Mouse (Mus musculus): ENCODE results near the gene Stx1a. TPM values are rescaled to one million over a fixed set of nuclear protein-coding genes. Genes with fewer than 3 reads are reported as not detected.

Stx1a gene
- polyA plus RNA-seq, 1 experiment from 2014 or later, result 12.5 TPM

GRCm38 (mm10) chr5:135010841-135011743, 12.2 kb upstream of the Stx1a start:
- no peak overlapping the region for H3K27ac ChIP-seq (ENCODE audit: low read length)
- H3K9me3 ChIP-seq (replicated peaks; ENCODE audit: control insufficient read depth, low read length), result no peaks in the 10 kb centered on the region
- no peaks in the 10 kb centered on the region for H3K27me3 ChIP-seq (ENCODE audit: control insufficient read depth, insufficient read depth, low read length)
- peak overlapping the region; percentile 67; the same call in 1 of the 2 replicates for H3K4me2 ChIP-seq (ENCODE audit: low read depth, low read length)
- peak overlapping the region; percentile 83; the same call in 1 of the 2 replicates for H3K9ac ChIP-seq (ENCODE audit: low read length)
- 0 out of 2 replicates have a peak, but pooled peaks cover 3% of the 10 kb centered on the region for H3K36me3 ChIP-seq (ENCODE audit: control insufficient read depth, insufficient read depth, low read length)
- ATAC-seq (ENCODE audit: insufficient read depth, low FRiP score), result no peak
- no peak overlapping the region for H3K4me3 ChIP-seq (replicated peaks; ENCODE audit: low read length)
- H3K4me1 ChIP-seq (ENCODE audit: control insufficient read depth, insufficient read depth, low read length), result peaks cover 35% of the 10 kb centered on the region
- WGBS, result 85% methylated on average over 25 of the region's 25 CpGs

- Histone ChIP-seq H3K9ac (ENCODE audit: low read length) (peak overlapping the region; percentile 60), H3K36me3 (ENCODE audit: control insufficient read depth, insufficient read depth, low read length) (0 out of 2 replicates have a peak, but pooled peaks cover 3% of the 10 kb centered on the region), H3K4me3 (replicated peaks; ENCODE audit: low read length) (peak overlapping the region; percentile 29), H3K4me1 (ENCODE audit: control insufficient read depth, insufficient read depth, low read length) (peaks cover 35% of the 10 kb centered on the region), H3K27ac (ENCODE audit: low read length) (peak overlapping the region; percentile 57), H3K27me3 (ENCODE audit: control insufficient read depth, insufficient read depth, low read length) (no peaks in the 10 kb centered on the region), H3K9me3 (replicated peaks; ENCODE audit: control insufficient read depth, low read length) (no peaks in the 10 kb centered on the region), H3K4me2 (ENCODE audit: low read depth, low read length) (peak overlapping the region; percentile 45)
- no peak for ATAC-seq (ENCODE audit: insufficient read depth, low FRiP score)
- WGBS, result 37% methylated on average over 26 of the region's 26 CpGs
Observed at GRCm38 (mm10) chr5:135011809-135012613, 11.3 kb upstream of the Stx1a start.

DNA sequence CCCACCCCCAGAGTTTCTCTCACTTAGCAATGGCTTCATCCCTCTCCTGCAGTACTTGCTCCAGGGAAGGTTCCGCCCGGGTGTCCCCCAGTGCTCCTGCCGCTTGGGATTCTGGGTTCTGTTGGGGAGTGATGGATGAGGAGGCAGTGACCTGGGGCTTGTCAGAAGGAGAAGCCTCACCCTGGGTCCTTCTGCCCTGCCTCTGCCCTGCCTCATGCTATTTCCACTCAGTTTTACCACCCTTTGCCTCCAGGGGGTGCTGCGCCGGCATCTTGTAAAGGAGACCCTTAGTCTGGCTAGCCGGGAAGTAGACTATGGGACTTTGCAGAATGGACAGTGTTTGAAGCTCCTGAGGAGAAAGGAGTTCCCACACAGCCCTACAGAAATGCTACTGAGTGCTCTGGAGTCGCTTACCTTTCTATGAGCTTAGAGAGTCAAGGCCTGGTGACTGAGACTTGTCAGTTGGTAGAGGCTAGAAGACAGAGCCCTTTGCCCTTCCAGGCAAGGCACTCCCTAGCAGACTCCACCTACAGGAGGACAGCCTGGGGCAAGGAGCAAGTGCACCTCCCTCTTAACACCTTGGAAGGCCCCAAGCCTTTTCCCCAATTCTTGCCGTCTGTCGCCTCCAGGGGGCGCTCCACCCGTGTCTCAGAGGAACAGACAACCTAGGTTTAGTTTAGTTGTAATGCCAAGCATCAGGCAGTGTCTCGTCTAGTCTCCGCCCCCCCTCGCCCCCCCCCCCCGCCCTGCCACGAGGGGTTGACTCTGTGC, 10.4 kb upstream of the Stx1a start:
- Histone ChIP-seq H3K4me1 (ENCODE audit: control insufficient read depth, insufficient read depth, low read length) (peaks cover 34% of the 10 kb centered on the region), H3K27ac (ENCODE audit: low read length) (peak overlapping the region; percentile 57), H3K36me3 (ENCODE audit: control insufficient read depth, insufficient read depth, low read length) (0 out of 2 replicates have a peak, but pooled peaks cover 3% of the 10 kb centered on the region), H3K4me2 (ENCODE audit: low read depth, low read length) (peak overlapping the region; percentile 45), H3K9me3 (replicated peaks; ENCODE audit: control insufficient read depth, low read length) (no peaks in the 10 kb centered on the region), H3K27me3 (ENCODE audit: control insufficient read depth, insufficient read depth, low read length) (no peaks in the 10 kb centered on the region), H3K4me3 (replicated peaks; ENCODE audit: low read length) (peak overlapping the region; percentile 29), H3K9ac (ENCODE audit: low read length) (peak overlapping the region; percentile 60)
- WGBS, result 9% methylated on average over 14 of the region's 16 CpGs
- ATAC-seq (ENCODE audit: insufficient read depth, low FRiP score), result no peak

DNA sequence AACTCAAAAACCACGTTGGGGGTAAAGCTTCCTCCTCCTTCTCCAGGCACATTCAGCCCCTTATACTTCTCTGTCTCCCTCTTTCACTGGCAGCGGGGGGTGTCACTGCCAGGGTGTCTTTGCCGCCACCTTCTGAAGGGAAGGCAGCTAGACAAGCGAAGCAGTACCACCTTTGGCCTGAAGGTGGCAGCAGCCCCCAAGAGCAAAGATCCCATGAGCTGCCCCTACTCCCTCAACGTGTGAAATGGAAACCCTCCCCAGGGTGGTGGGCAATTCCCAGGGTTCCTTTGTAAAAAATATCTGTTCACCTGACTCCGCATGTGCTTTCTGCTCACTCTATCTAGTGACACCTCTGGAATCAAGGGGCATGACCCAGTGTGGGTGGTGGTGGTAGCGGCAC, 7.8 kb upstream of the Stx1a start:
- Histone ChIP-seq H3K27ac (ENCODE audit: low read length) (no peak overlapping the region), H3K27me3 (ENCODE audit: control insufficient read depth, insufficient read depth, low read length) (no peaks in the 10 kb centered on the region), H3K4me2 (ENCODE audit: low read depth, low read length) (no peak overlapping the region), H3K9ac (ENCODE audit: low read length) (no peak overlapping the region), H3K36me3 (ENCODE audit: control insufficient read depth, insufficient read depth, low read length) (0 out of 2 replicates have a peak, but pooled peaks cover 3% of the 10 kb centered on the region), H3K4me1 (ENCODE audit: control insufficient read depth, insufficient read depth, low read length) (peaks cover 24% of the 10 kb centered on the region), H3K4me3 (replicated peaks; ENCODE audit: low read length) (no peak overlapping the region), H3K9me3 (replicated peaks; ENCODE audit: control insufficient read depth, low read length) (no peaks in the 10 kb centered on the region)
- WGBS, result 14% methylated on average over 7 of the region's 7 CpGs
- no peak for ATAC-seq (ENCODE audit: insufficient read depth, low FRiP score)

- no peak overlapping the region for H3K27ac ChIP-seq (ENCODE audit: low read length)
- H3K4me2 ChIP-seq (ENCODE audit: low read depth, low read length), result no peak overlapping the region
- peaks cover 20% of the 10 kb centered on the region for H3K4me1 ChIP-seq (ENCODE audit: control insufficient read depth, insufficient read depth, low read length)
- no peaks in the 10 kb centered on the region for H3K27me3 ChIP-seq (ENCODE audit: control insufficient read depth, insufficient read depth, low read length)
- no peaks in the 10 kb centered on the region for H3K9me3 ChIP-seq (replicated peaks; ENCODE audit: control insufficient read depth, low read length)
- H3K36me3 ChIP-seq (ENCODE audit: control insufficient read depth, insufficient read depth, low read length), result no peaks in the 10 kb centered on the region
- no peak for ATAC-seq (ENCODE audit: insufficient read depth, low FRiP score)
- H3K9ac ChIP-seq (ENCODE audit: low read length), result no peak overlapping the region
- 39% methylated on average over 4 of the region's 4 CpGs for WGBS
- H3K4me3 ChIP-seq (replicated peaks; ENCODE audit: low read length), result no peak overlapping the region
Observed at GRCm38 (mm10) chr5:135016224-135016759, 7.0 kb upstream of the Stx1a start.

DNA sequence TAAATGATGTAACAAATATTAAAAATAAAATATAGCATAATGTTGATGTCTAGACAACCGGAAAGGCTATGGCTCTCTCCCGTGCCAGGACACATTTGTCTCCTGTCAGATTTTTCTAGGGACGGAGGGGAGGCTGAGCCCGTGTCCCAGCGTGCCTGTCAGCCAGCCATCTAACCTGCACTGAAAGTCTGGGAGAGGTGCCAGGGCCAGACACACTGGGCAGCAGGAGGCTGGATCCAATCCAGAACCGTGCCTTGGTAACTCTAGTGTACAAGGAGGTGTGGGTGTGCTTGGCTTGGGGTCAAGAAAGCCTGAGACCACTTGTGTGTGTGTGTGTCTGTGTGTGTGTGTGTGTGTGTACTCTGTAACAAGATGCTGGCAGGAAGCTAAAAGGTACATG, 1.5 kb upstream of the Stx1a start:
- peak; percentile 15; the same call in 1 of the 2 replicates for ATAC-seq (ENCODE audit: insufficient read depth, low FRiP score)
- no peak overlapping the region for H3K4me2 ChIP-seq (ENCODE audit: low read depth, low read length)
- no peaks in the 10 kb centered on the region for H3K27me3 ChIP-seq (ENCODE audit: control insufficient read depth, insufficient read depth, low read length)
- no peaks in the 10 kb centered on the region for H3K9me3 ChIP-seq (replicated peaks; ENCODE audit: control insufficient read depth, low read length)
- H3K9ac ChIP-seq (ENCODE audit: low read length), result no peak overlapping the region; the same call in 1 of the 2 replicates
- no peak overlapping the region for H3K4me3 ChIP-seq (replicated peaks; ENCODE audit: low read length)
- WGBS, result 31% methylated on average over 6 of the region's 6 CpGs
- peaks cover 27% of the 10 kb centered on the region for H3K4me1 ChIP-seq (ENCODE audit: control insufficient read depth, insufficient read depth, low read length)
- H3K27ac ChIP-seq (ENCODE audit: low read length), result no peak overlapping the region
- H3K36me3 ChIP-seq (ENCODE audit: control insufficient read depth, insufficient read depth, low read length), result no peaks in the 10 kb centered on the region

- H3K4me2 ChIP-seq (ENCODE audit: low read depth, low read length), result peak overlapping the region; percentile 87
- no peak for ATAC-seq (ENCODE audit: insufficient read depth, low FRiP score)
- no peaks in the 10 kb centered on the region for H3K36me3 ChIP-seq (ENCODE audit: control insufficient read depth, insufficient read depth, low read length)
- H3K4me3 ChIP-seq (replicated peaks; ENCODE audit: low read length), result peak overlapping the region; percentile 60
- whole genome bisulfite sequencing, result 37% methylated on average over 11 of the region's 11 CpGs
- peaks cover 40% of the 10 kb centered on the region for H3K4me1 ChIP-seq (ENCODE audit: control insufficient read depth, insufficient read depth, low read length)
- no peak overlapping the region; the same call in 1 of the 2 replicates for H3K27ac ChIP-seq (ENCODE audit: low read length)
- H3K27me3 ChIP-seq (ENCODE audit: control insufficient read depth, insufficient read depth, low read length), result no peaks in the 10 kb centered on the region
- peak overlapping the region; percentile 79; the same call in 1 of the 2 replicates for H3K9ac ChIP-seq (ENCODE audit: low read length)
- no peaks in the 10 kb centered on the region for H3K9me3 ChIP-seq (replicated peaks; ENCODE audit: control insufficient read depth, low read length)
Observed at GRCm38 (mm10) chr5:135024665-135025224, 1.5 kb downstream of the Stx1a start.

DNA sequence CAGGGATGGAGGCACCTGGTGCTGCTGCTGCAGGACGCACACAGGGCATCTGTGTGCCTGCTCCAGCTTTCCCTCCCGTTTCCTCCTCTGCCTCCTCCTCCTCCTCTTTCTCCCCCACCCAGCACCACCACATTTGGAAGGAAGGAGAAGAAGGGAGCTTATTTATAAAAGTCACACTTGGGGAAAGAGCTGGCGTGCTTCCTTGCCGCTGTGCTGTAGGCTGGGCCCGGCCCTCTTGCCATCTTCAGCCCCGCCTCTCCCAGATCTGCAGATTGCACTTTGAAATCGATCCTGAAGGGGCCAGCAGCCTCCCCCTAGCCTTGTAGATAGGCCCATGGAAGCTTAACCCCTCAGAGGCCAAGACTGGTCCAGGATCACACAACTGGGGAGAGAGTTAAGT, 2.6 kb downstream of the Stx1a start:
- 6% methylated on average over 7 of the region's 7 CpGs for WGBS
- Histone ChIP-seq H3K9ac (ENCODE audit: low read length) (peak overlapping the region; percentile 61), H3K36me3 (ENCODE audit: control insufficient read depth, insufficient read depth, low read length) (no peaks in the 10 kb centered on the region), H3K27ac (ENCODE audit: low read length) (no peak overlapping the region), H3K9me3 (replicated peaks; ENCODE audit: control insufficient read depth, low read length) (no peaks in the 10 kb centered on the region), H3K4me3 (replicated peaks; ENCODE audit: low read length) (peak overlapping the region; percentile 3; the same call in 1 of the 2 replicates), H3K4me2 (ENCODE audit: low read depth, low read length) (peak overlapping the region; percentile 36), H3K27me3 (ENCODE audit: control insufficient read depth, insufficient read depth, low read length) (no peaks in the 10 kb centered on the region), H3K4me1 (ENCODE audit: control insufficient read depth, insufficient read depth, low read length) (peaks cover 40% of the 10 kb centered on the region)
- no peak for ATAC-seq (ENCODE audit: insufficient read depth, low FRiP score)
